Mouse (Mus musculus): ENCODE measurements around the gene Sept1.
"Not testable (repeated sequence)": the region's sequence is repeated elsewhere in the genome, so short reads cannot be mapped to it uniquely, and the experiment has no call there.

Gene Sept1

GRCm38 (mm10) chr7:127253821-127254769 lies 21.2 kb upstream of the Sept1 start:
- peak; percentile 97 to 98 for DNase-seq

- peak; percentile 32 to 49 for DNase-seq
These were observed 20.4 kb upstream of the Sept1 start for GRCm38 (mm10) chr7:127253341-127253740.

GRCm38 (mm10) chr7:127252414-127252813 lies 19.5 kb upstream of the Sept1 start:
- peak in 1 of 2 experiments; percentile 48 for DNase-seq

GRCm38 (mm10) chr7:127250511-127250910 lies 17.6 kb upstream of the Sept1 start:
- not testable (repeated sequence) for DNase-seq

GRCm38 (mm10) chr7:127244658-127245510 lies 12.0 kb upstream of the Sept1 start:
- peak in 1 of 2 experiments; percentile 30 for DNase-seq

- peak; percentile 96 to 99 for DNase-seq
These were observed 11.1 kb upstream of the Sept1 start, which contains the start of gene Zfp771 for GRCm38 (mm10) chr7:127243870-127244657. Gene Zfp771 (plus strand): TSS chr7:127244274.

GRCm38 (mm10) chr7:127243361-127243867 lies 10.5 kb upstream of the Sept1 start:
- DNase-seq = no peak

GRCm38 (mm10) chr7:127234777-127235176 lies 1.8 kb upstream of the Sept1 start:
- no peak for DNase-seq

GRCm38 (mm10) chr7:127233765-127234164 lies 835 bp upstream of the Sept1 start:
- no peak for DNase-seq

GRCm38 (mm10) chr7:127233368-127233749 lies 429 bp upstream of the Sept1 start:
- DNase-seq = no peak

GRCm38 (mm10) chr7:127231826-127232621 lies 906 bp downstream of the Sept1 start:
- DNase-seq = no peak

GRCm38 (mm10) chr7:127231376-127231775 lies 1.6 kb downstream of the Sept1 start:
- DNase-seq = no peak

GRCm38 (mm10) chr7:127228615-127229303 lies 4.2 kb downstream of the Sept1 start:
- DNase-seq = peak; percentile 88 to 93

- DNase-seq = no peak
These were observed 7.6 kb downstream of the Sept1 start for GRCm38 (mm10) chr7:127225147-127225995.

GRCm38 (mm10) chr7:127224616-127225015 lies 8.3 kb downstream of the Sept1 start:
- no peak for DNase-seq

- DNase-seq = no peak
These were observed 9.1 kb downstream of the Sept1 start for GRCm38 (mm10) chr7:127223515-127224478.

- DNase-seq = no peak
These were observed 9.8 kb downstream of the Sept1 start for GRCm38 (mm10) chr7:127223106-127223505.

GRCm38 (mm10) chr7:127220440-127220839 lies 12.5 kb downstream of the Sept1 start:
- DNase-seq = no peak

GRCm38 (mm10) chr7:127218670-127219069 lies 14.3 kb downstream of the Sept1 start:
- DNase-seq = no peak
